Mouse (Mus musculus): ENCODE data around the gene Paqr4.

DNA sequence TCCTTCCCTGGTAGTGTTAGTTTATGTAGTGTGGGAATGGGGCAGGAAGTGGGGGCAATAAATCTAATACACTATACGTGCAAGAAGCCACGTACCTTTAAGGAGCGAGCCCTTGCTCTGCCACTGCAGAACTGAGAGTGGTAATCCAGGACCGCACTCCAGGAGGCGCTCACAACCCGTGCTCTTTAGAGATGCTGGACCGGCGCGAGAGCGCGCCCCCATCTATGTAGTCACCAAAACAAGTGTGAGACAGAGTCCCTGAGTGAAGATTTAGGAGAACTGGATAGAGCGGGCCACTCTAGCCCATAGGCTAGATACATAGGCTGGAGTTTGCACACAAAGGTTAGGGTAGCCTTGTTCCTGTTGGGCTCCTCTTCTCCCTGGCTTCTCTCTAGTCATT is 33.4 kb upstream of the Paqr4 start:
- peak; percentile 91 for TF ChIP-seq CTCF (IDR thresholded peaks at IDR 0.05; ENCODE audit: low read depth, low read length)
- TF ChIP-seq POLR2A (IDR thresholded peaks at IDR 0.05; ENCODE audit: insufficient read depth, low read length): no peak
- TF ChIP-seq EP300 (IDR thresholded peaks at IDR 0.05; ENCODE audit: insufficient read depth, low read depth, low read length): no peak
